Mouse (Mus musculus) E14TG2a.4 (cell line): Measurements from ENCODE around the gene Oas1f.
"Not testable (repeated sequence)": the region's sequence is repeated elsewhere in the genome, so short reads cannot be mapped to it uniquely, and the experiment has no call there.

Experiments
- CTCF ChIP-seq: conservative IDR thresholded peaks from 2 replicates; pipeline ENCODE4 v1.5.1; 2014; ENCODE audit warnings: low read length
- NANOG ChIP-seq: IDR thresholded peaks from 2 replicates; pipeline ENCODE4 v1.6.1; 2014; ENCODE audit warnings: borderline replicate concordance, low read length, mixed read lengths
- POU5F1 ChIP-seq: IDR thresholded peaks from 2 replicates; pipeline ENCODE4 v1.6.1; 2014; ENCODE audit warnings: low read length, borderline replicate concordance

GRCm38 (mm10) chr5:120888294-120888815, 41.2 kb downstream of the Oas1f start:
- not testable (repeated sequence) for TF ChIP-seq CTCF, POU5F1
- peak; percentile 92 for TF ChIP-seq NANOG
